ENCODE assay signal across 8 mouse cellular contexts in the genomic region with DNA sequence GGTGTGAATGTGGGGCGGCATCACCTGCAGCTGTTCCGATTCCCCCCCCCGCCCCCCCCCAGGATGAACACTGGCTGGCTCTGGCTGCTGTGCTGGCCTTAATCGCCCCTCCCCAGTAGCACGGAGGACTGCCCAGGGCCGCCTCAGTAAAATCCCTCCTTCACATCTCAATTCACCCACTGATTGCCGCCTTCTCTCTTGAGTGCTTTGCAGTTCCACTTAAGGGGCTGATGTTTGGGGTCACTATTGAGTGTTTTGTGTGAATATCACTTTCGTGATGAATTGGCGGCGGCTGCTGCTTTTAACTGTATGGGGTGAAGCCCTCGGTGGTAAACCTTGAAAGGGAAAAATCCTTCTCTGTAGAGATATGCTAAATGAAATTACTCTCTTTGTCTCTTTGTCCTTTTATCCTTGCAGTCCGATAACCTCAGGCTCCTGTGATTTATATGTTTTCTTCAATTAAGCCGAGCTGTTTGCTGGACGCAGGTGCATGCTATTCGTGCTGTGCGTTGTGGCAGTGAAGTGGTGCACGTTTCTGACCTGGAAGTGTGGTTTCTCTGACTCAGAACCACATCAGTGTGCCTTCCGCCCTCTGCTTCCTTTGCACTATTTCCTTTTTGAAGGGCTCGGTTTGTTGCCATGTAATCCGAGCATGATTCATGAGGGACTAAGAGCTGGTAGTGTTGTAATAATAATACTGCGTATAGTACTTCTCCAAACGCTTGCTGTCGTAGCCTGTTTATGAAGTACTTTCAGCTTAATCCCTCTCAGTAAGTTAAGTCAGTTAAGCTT. TPM values are rescaled to one million over a fixed set of nuclear protein-coding genes. Genes with fewer than 3 reads are reported as not detected.
DNase-seq lines count a peak whose midpoint lies in the region; ATAC-seq lines count a peak whose summit lies in the region.

No protein-coding gene starts in this region.

- no peak overlapping the region for H3K27ac ChIP-seq in embryonic facial prominence, embryonic 11.5 days (replicated peaks; ENCODE audit: low read depth, low read length)
- H3K27ac ChIP-seq in embryonic facial prominence, embryonic 10.5 days (replicated peaks), result no peak overlapping the region
- H3K27ac ChIP-seq in embryonic facial prominence, embryonic 15.5 days (replicated peaks), result 0 out of 2 replicates have a peak overlapping the region, but pooled peaks have one; percentile 11
- H3K27ac ChIP-seq in limb, embryonic 10.5 days, result 0 out of 2 replicates have a peak overlapping the region, but pooled peaks have one; percentile 30
- peak overlapping the region; percentile 63 for H3K27ac ChIP-seq in midbrain, embryonic 13.5 days

- no peaks in the 10 kb centered on the region; the same call in 1 of the 2 replicates for H3K4me1 ChIP-seq in embryonic facial prominence, embryonic 11.5 days (ENCODE audit: control insufficient read depth, insufficient read depth, low read length)
- H3K4me1 ChIP-seq in embryonic facial prominence, embryonic 10.5 days, result peaks cover 39% of the 10 kb centered on the region
- peaks cover 29% of the 10 kb centered on the region for H3K4me1 ChIP-seq in embryonic facial prominence, embryonic 15.5 days
- H3K4me1 ChIP-seq in limb, embryonic 10.5 days, result peaks cover 42% of the 10 kb centered on the region
- H3K4me1 ChIP-seq in midbrain, embryonic 13.5 days (replicated peaks), result peaks cover 27% of the 10 kb centered on the region

- no peak overlapping the region for H3K4me2 ChIP-seq in embryonic facial prominence, embryonic 11.5 days (ENCODE audit: low read depth, low read length)
- no peak overlapping the region for H3K4me2 ChIP-seq in embryonic facial prominence, embryonic 15.5 days (replicated peaks)
- peak overlapping the region; percentile 35 for H3K4me2 ChIP-seq in midbrain, embryonic 13.5 days (replicated peaks)

- no peaks in the 10 kb centered on the region for H3K27me3 ChIP-seq in embryonic facial prominence, embryonic 11.5 days (ENCODE audit: control insufficient read depth, insufficient read depth, low read length)
- H3K27me3 ChIP-seq in embryonic facial prominence, embryonic 10.5 days (replicated peaks; ENCODE audit: low read depth, poor library complexity, severe bottlenecking), result no peaks in the 10 kb centered on the region
- H3K27me3 ChIP-seq in embryonic facial prominence, embryonic 15.5 days, result no peaks in the 10 kb centered on the region
- no peaks in the 10 kb centered on the region for H3K27me3 ChIP-seq in limb, embryonic 10.5 days (ENCODE audit: low read depth, poor library complexity, severe bottlenecking)
- H3K27me3 ChIP-seq in midbrain, embryonic 13.5 days, result no peaks in the 10 kb centered on the region

- 50% methylated on average over 23 of the region's 23 CpGs for WGBS in embryonic facial prominence, embryonic 11.5 days
- WGBS in embryonic facial prominence, embryonic 10.5 days, result 54% methylated on average over 23 of the region's 23 CpGs
- WGBS in embryonic facial prominence, embryonic 15.5 days, result 44% methylated on average over 23 of the region's 23 CpGs
- 33% methylated on average over 23 of the region's 23 CpGs for WGBS in limb, embryonic 10.5 days
- WGBS in midbrain, embryonic 13.5 days, result 21% methylated on average over 23 of the region's 23 CpGs

- no peak overlapping the region for H3K4me3 ChIP-seq in embryonic facial prominence, embryonic 11.5 days (ENCODE audit: low read depth, low read length)
- no peak overlapping the region for H3K4me3 ChIP-seq in embryonic facial prominence, embryonic 10.5 days
- H3K4me3 ChIP-seq in embryonic facial prominence, embryonic 15.5 days (replicated peaks), result no peak overlapping the region
- H3K4me3 ChIP-seq in limb, embryonic 10.5 days, result no peak overlapping the region
- no peak overlapping the region for H3K4me3 ChIP-seq in midbrain, embryonic 13.5 days (replicated peaks)

- intact Hi-C loops in heart, postnatal 25 days (cut with DNase I), result loop anchor here (5.0 kb wide), 2 partner anchors 37 to 203 kb away; no protein-coding TSS in a partner anchor

- no peaks in the 10 kb centered on the region for H3K9me3 ChIP-seq in embryonic facial prominence, embryonic 11.5 days (replicated peaks; ENCODE audit: control insufficient read depth, low read length)
- H3K9me3 ChIP-seq in embryonic facial prominence, embryonic 10.5 days, result no peaks in the 10 kb centered on the region
- no peaks in the 10 kb centered on the region for H3K9me3 ChIP-seq in embryonic facial prominence, embryonic 15.5 days (replicated peaks)
- H3K9me3 ChIP-seq in limb, embryonic 10.5 days (replicated peaks), result no peaks in the 10 kb centered on the region
- H3K9me3 ChIP-seq in midbrain, embryonic 13.5 days, result no peaks in the 10 kb centered on the region

- no peak for ATAC-seq in embryonic facial prominence, embryonic 11.5 days (replicated peaks; ENCODE audit: insufficient number of reproducible peaks, low FRiP score, low TSS enrichment, low read depth)
- no peak for ATAC-seq in embryonic facial prominence, embryonic 15.5 days (ENCODE audit: insufficient number of reproducible peaks, low FRiP score, low TSS enrichment, low read depth)
- ATAC-seq in midbrain, embryonic 13.5 days, result peak; percentile 77

- no peaks in the 10 kb centered on the region for H3K36me3 ChIP-seq in embryonic facial prominence, embryonic 11.5 days (replicated peaks; ENCODE audit: control insufficient read depth, insufficient read depth, low read depth, low read length)
- H3K36me3 ChIP-seq in embryonic facial prominence, embryonic 10.5 days (replicated peaks), result peaks cover 32% of the 10 kb centered on the region
- peaks cover 13% of the 10 kb centered on the region for H3K36me3 ChIP-seq in embryonic facial prominence, embryonic 15.5 days
- H3K36me3 ChIP-seq in limb, embryonic 10.5 days, result peaks cover 24% of the 10 kb centered on the region
- H3K36me3 ChIP-seq in midbrain, embryonic 13.5 days, result peaks cover 23% of the 10 kb centered on the region

- 0 out of 2 replicates have a peak overlapping the region, but pooled peaks have one; percentile 6 for H3K9ac ChIP-seq in embryonic facial prominence, embryonic 11.5 days (replicated peaks; ENCODE audit: low read length)
- no peak overlapping the region for H3K9ac ChIP-seq in embryonic facial prominence, embryonic 15.5 days
- peak overlapping the region; percentile 20; the same call in 1 of the 2 replicates for H3K9ac ChIP-seq in midbrain, embryonic 13.5 days (replicated peaks)

- no peak for DNase-seq in embryonic facial prominence, embryonic 11.5 days (ENCODE audit: low spot score)
- no peak for DNase-seq in embryonic facial prominence, embryonic 10.5 days (ENCODE audit: low spot score)
- peak; percentile 30 for DNase-seq in heart, postnatal 25 days (ENCODE audit: low spot score)
- no peak for DNase-seq in limb, embryonic 10.5 days (ENCODE audit: low spot score)
- DNase-seq in thymus, postnatal 0 days (ENCODE audit: low spot score), result peak; percentile 84
- no peak for DNase-seq in right cerebral cortex, postnatal 4 days

RNA-seq across cellular contexts. Expression of a gene that starts 46.6 kb away (rescaled TPM):
- 59.2 and 64.0 TPM in 2 replicates for polyA plus RNA-seq in embryonic facial prominence, embryonic 11.5 days (2014; fragmentation: Nextera tagmentation; extraction: Ambion mirVana)
- polyA plus RNA-seq in embryonic facial prominence, embryonic 10.5 days (2016; fragmentation: Nextera tagmentation; extraction: Ambion mirVana), result 61.3 and 61.7 TPM in 2 replicates
- polyA plus RNA-seq in embryonic facial prominence, embryonic 15.5 days (2015; fragmentation: Nextera tagmentation; extraction: Ambion mirVana), result 57.8 and 61.1 TPM in 2 replicates
- total RNA-seq in heart, postnatal 25 days (2021), result 10 to 100 TPM; 20.0 to 24.2 TPM
- 56.2 and 67.5 TPM in 2 replicates for polyA plus RNA-seq in limb, embryonic 10.5 days (2016; fragmentation: Nextera tagmentation; extraction: Ambion mirVana)
- 88.1 and 92.2 TPM in 2 replicates for polyA plus RNA-seq in midbrain, embryonic 13.5 days (2015; fragmentation: Nextera tagmentation; extraction: Ambion mirVana)
- 44.7 and 48.3 TPM in 2 replicates for polyA plus RNA-seq in thymus, postnatal 0 days (2015; fragmentation: Nextera tagmentation; extraction: Ambion mirVana)

RNA-seq across cellular contexts. Expression of a gene that starts 47.2 kb away (rescaled TPM):
- 7.9 and 8.8 TPM in 2 replicates for polyA plus RNA-seq in embryonic facial prominence, embryonic 11.5 days (2014; fragmentation: Nextera tagmentation; extraction: Ambion mirVana)
- polyA plus RNA-seq in embryonic facial prominence, embryonic 10.5 days (2016; fragmentation: Nextera tagmentation; extraction: Ambion mirVana), result 7.3 and 7.5 TPM in 2 replicates
- polyA plus RNA-seq in embryonic facial prominence, embryonic 15.5 days (2015; fragmentation: Nextera tagmentation; extraction: Ambion mirVana), result 11.2 and 13.8 TPM in 2 replicates
- 10 to 100 TPM; 35.1 to 38.0 TPM for total RNA-seq in heart, postnatal 25 days (2021)
- 5.3 and 6.1 TPM in 2 replicates for polyA plus RNA-seq in limb, embryonic 10.5 days (2016; fragmentation: Nextera tagmentation; extraction: Ambion mirVana)
- 2.5 and 3.4 TPM in 2 replicates for polyA plus RNA-seq in midbrain, embryonic 13.5 days (2015; fragmentation: Nextera tagmentation; extraction: Ambion mirVana)
- polyA plus RNA-seq in thymus, postnatal 0 days (2015; fragmentation: Nextera tagmentation; extraction: Ambion mirVana), result 5.1 and 7.7 TPM in 2 replicates

Comparison
In these comparisons a context has a peak if more than half of its experiments do, and no peak if none do; other contexts are left out.
1. H3K27ac ChIP-seq: peak in embryonic facial prominence, embryonic 15.5 days (single experiment), limb, embryonic 10.5 days (single experiment) and midbrain, embryonic 13.5 days (single experiment); none in embryonic facial prominence, embryonic 11.5 days (single experiment) and embryonic facial prominence, embryonic 10.5 days (single experiment).
2. DNase-seq: peak in heart, postnatal 25 days (single experiment) and thymus, postnatal 0 days (single experiment); none in embryonic facial prominence, embryonic 11.5 days (single experiment), embryonic facial prominence, embryonic 10.5 days (single experiment), limb, embryonic 10.5 days (single experiment) and right cerebral cortex, postnatal 4 days (single experiment).